Mouse (Mus musculus): ENCODE results near the gene Zbtb32.

GRCm38 (mm10) chr7:30625530-30626384 is 27.0 kb upstream of the Zbtb32 start, which contains the start of gene Cox6b1:
- TF ChIP-seq CTCF (IDR thresholded peaks at IDR 0.05; ENCODE audit: borderline replicate concordance, insufficient read depth, low read depth, low read length) (no peak), POLR2A (IDR thresholded peaks at IDR 0.05; ENCODE audit: borderline replicate concordance, insufficient read depth, low read length) (peak; percentile 68; the same call in 1 of the 2 replicates)

Measured in cerebellum, adult 2 months (tissue).